Mouse (Mus musculus) heart, embryonic 10.5 days (tissue): ENCODE results near the gene Polr1a. TPM values are rescaled to one million over a fixed set of nuclear protein-coding genes. Genes with fewer than 3 reads are reported as not detected.

Source experiments
- DNase-seq: peaks from one replicate; pipeline ENCODE4 v3.0.0-alpha.2; 2017; ENCODE audit warnings: low spot score
- H3K27ac ChIP-seq: fragments of 300-500 bp; sonication (generic); 2 replicates; pipeline ENCODE4 v1.5.1; 2016; ENCODE audit warnings: mild to moderate bottlenecking
- H3K27me3 ChIP-seq: fragments of 300-500 bp; sonication (generic); 2 replicates; pipeline ENCODE4 v1.6.1; 2016; ENCODE audit warnings: mild to moderate bottlenecking; ENCODE audit not compliant: poor library complexity, insufficient read depth, severe bottlenecking
- H3K36me3 ChIP-seq: fragments of 300-500 bp; sonication (generic); 2 replicates; pipeline ENCODE4 v1.6.1; 2016; ENCODE audit warnings: mild to moderate bottlenecking, moderate library complexity
- H3K4me1 ChIP-seq: fragments of 300-500 bp; sonication (generic); 2 replicates; pipeline ENCODE4 v1.6.1; 2016; ENCODE audit warnings: mild to moderate bottlenecking
- H3K4me3 ChIP-seq: fragments of 300-500 bp; sonication (generic); 2 replicates; pipeline ENCODE4 v1.5.1; 2016; ENCODE audit warnings: mild to moderate bottlenecking, moderate library complexity
- H3K9me3 ChIP-seq: fragments of 300-500 bp; sonication (generic); 2 replicates; pipeline ENCODE4 v1.6.1; 2016; ENCODE audit warnings: mild to moderate bottlenecking, moderate library complexity
- WGBS: fragments of 180-500 bp; shearing (Covaris S2); methylation state at CpG from one replicate; pipeline ENCODE4 v1.1.7; 2016; 5-methylcytosine and 5-hydroxymethylcytosine counted together
- polyA plus RNA-seq: library from polyadenylated mRNA; unstranded; fragments of >200 nt; fragmentation: Nextera tagmentation; extraction: Ambion mirVana; gene quantifications from 2 replicates; pipeline ENCODE4 v1.2.1, GENCODE M21; 2016

Gene Polr1a
- polyA plus RNA-seq, 1 experiment from 2014 or later: 40.0 TPM

DNA sequence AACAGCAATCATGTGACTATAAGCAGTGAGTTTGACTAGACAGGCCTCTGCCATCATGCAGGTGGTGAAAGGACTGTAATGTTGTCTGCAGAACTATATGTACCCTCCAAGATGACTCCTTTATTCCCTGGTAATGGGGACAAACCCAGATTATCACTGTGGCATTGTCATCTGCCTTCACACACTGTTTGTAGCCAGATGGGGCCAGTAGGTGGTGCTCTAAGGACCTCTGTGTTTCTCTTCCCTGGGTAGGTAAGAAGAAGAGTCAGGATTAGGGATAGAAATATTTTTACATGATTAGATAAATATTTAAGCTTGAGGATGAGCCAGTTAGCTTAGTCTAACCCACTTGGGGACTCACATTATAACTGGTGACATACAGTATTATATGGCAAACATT is 19.1 kb downstream of the Polr1a start:
- no peak overlapping the region for H3K4me3 ChIP-seq
- peaks cover 11% of the 10 kb centered on the region for H3K4me1 ChIP-seq
- H3K9me3 ChIP-seq: no peaks in the 10 kb centered on the region
- H3K36me3 ChIP-seq: peaks cover 89% of the 10 kb centered on the region
- H3K27ac ChIP-seq: no peak overlapping the region
- H3K27me3 ChIP-seq: no peaks in the 10 kb centered on the region
- DNase-seq: no peak

GRCm38 (mm10) chr6:71930053-71930452 is 21.2 kb downstream of the Polr1a start:
- Histone ChIP-seq H3K36me3 (peaks cover 76% of the 10 kb centered on the region), H3K4me1 (peaks cover 32% of the 10 kb centered on the region), H3K27ac (no peak overlapping the region), H3K4me3 (no peak overlapping the region), H3K27me3 (no peaks in the 10 kb centered on the region), H3K9me3 (no peaks in the 10 kb centered on the region)
- no peak for DNase-seq
- 92% methylated on average over 10 of the region's 10 CpGs for WGBS

DNA sequence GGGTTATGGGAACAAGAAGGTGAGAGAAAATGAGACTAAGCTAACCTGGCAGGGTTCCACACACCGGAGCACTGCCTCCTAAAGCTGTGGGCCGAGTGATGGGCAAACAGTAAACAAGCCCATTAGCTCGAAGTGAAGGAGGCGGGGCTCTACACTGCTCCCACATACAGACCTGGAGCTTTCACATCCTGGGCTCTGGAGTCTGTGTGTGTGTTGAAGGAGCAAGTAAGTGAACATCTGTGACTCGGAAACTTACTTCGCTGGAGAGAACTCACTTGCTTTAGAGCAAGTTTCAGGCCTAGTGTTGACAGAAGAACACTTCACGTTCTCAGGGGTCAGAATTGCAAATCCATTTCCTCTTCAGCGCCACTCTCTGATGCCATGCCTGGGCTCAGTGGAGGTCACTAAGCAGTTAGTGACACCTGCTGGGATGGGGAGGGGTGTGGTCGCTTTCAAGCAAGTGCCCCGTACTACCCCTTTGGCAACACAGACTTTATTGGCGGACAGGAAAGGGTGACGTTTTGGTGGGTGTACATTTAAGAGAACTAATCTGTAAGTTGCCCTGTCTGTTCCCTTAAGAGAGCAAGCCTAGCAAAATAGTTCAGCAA is 22.1 kb downstream of the Polr1a start:
- Histone ChIP-seq H3K36me3 (peaks cover 72% of the 10 kb centered on the region), H3K27me3 (no peaks in the 10 kb centered on the region), H3K9me3 (no peaks in the 10 kb centered on the region), H3K4me3 (no peak overlapping the region), H3K27ac (no peak overlapping the region), H3K4me1 (peaks cover 41% of the 10 kb centered on the region)
- no peak for DNase-seq
- WGBS: 85% methylated on average over 12 of the region's 12 CpGs

DNA sequence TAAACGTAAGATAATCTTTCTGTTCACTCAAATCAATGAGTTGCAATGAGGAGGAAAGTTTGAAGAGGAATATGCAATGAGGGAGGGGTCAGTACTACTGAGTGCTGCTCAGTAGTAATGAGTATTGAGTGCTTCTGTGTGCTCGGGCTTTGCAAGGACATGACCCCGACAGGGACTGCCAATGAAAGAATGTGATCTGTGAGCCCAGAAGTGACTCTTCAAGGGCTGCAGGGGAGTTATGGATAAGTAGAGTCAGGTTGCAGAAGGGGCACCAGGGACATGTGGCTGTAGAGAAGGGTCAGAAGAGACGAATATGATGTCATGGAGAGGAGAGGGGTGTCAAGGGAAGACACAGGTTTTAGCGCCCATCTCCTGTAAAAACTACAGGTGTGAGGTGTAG is 23.5 kb downstream of the Polr1a start:
- no peaks in the 10 kb centered on the region for H3K9me3 ChIP-seq
- no peaks in the 10 kb centered on the region for H3K27me3 ChIP-seq
- 61% methylated on average over 5 of the region's 5 CpGs for WGBS
- H3K36me3 ChIP-seq: peaks cover 72% of the 10 kb centered on the region
- no peak for DNase-seq
- no peak overlapping the region for H3K4me3 ChIP-seq
- peaks cover 44% of the 10 kb centered on the region for H3K4me1 ChIP-seq
- 0 out of 2 replicates have a peak overlapping the region, but pooled peaks have one; percentile 59 for H3K27ac ChIP-seq

GRCm38 (mm10) chr6:71934081-71934556 is 25.3 kb downstream of the Polr1a start:
- Histone ChIP-seq H3K27ac (peak overlapping the region; percentile 47), H3K4me3 (no peak overlapping the region), H3K9me3 (no peaks in the 10 kb centered on the region), H3K36me3 (peaks cover 81% of the 10 kb centered on the region), H3K27me3 (no peaks in the 10 kb centered on the region), H3K4me1 (peaks cover 44% of the 10 kb centered on the region)
- 9% methylated on average over 2 of the region's 2 CpGs for WGBS
- peak; percentile 81 for DNase-seq

GRCm38 (mm10) chr6:71935737-71936136 is 26.9 kb downstream of the Polr1a start:
- Histone ChIP-seq H3K9me3 (no peaks in the 10 kb centered on the region), H3K27me3 (no peaks in the 10 kb centered on the region), H3K4me1 (peaks cover 48% of the 10 kb centered on the region), H3K36me3 (peaks cover 69% of the 10 kb centered on the region), H3K27ac (peak overlapping the region; percentile 47), H3K4me3 (no peak overlapping the region)
- 60% methylated on average over 2 of the region's 2 CpGs for WGBS
- DNase-seq: no peak

DNA sequence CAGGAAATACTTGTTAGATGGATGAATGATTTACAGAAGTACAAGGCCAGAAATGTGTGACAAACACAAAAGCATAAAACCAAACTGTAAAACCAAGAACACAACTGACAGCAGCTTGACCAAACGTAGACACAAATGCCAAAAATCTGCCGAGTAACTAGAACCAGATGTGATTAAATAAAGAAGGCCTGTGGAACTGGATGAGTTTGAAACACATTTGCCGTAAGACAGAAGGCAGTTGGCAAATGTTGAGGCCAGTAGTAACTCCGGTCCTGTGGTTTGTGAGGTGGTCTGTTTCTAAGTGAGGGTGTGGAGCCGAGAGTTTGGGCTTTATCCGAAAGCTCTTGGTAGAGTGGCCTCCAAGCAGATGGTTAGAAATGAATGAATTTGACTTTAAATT is 32.1 kb downstream of the Polr1a start:
- WGBS: 85% methylated on average over 6 of the region's 6 CpGs
- no peak for DNase-seq
- Histone ChIP-seq H3K27me3 (no peaks in the 10 kb centered on the region), H3K4me1 (peaks cover 7% of the 10 kb centered on the region), H3K27ac (no peak overlapping the region), H3K4me3 (no peak overlapping the region), H3K36me3 (peaks cover 70% of the 10 kb centered on the region), H3K9me3 (no peaks in the 10 kb centered on the region)

DNA sequence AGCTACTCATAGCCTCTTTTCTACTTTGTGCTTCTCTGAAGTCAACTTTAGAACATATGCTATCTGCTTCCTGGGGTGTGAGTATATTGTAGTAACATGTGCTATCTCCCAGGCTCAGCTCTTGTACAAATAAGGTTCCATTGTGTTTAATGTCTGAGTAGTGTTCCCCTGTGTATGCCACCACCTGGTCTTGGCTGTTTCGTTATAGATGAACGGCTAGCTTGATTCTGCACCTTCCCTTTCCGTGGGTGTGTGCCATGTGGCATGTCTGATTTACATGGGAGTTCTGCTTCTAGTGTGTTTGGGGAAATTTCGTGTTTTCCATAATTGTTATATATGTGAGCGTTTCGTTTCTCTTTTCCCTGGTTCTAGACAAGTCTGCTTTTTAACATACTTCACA is 36.2 kb downstream of the Polr1a start:
- 82% methylated on average over 6 of the region's 6 CpGs for WGBS
- H3K27me3 ChIP-seq: no peaks in the 10 kb centered on the region
- no peak overlapping the region for H3K27ac ChIP-seq
- H3K4me1 ChIP-seq: peaks cover 4% of the 10 kb centered on the region; the same call in 1 of the 2 replicates
- H3K4me3 ChIP-seq: no peak overlapping the region
- H3K9me3 ChIP-seq: no peaks in the 10 kb centered on the region
- peaks cover 74% of the 10 kb centered on the region for H3K36me3 ChIP-seq
- no peak for DNase-seq

DNA sequence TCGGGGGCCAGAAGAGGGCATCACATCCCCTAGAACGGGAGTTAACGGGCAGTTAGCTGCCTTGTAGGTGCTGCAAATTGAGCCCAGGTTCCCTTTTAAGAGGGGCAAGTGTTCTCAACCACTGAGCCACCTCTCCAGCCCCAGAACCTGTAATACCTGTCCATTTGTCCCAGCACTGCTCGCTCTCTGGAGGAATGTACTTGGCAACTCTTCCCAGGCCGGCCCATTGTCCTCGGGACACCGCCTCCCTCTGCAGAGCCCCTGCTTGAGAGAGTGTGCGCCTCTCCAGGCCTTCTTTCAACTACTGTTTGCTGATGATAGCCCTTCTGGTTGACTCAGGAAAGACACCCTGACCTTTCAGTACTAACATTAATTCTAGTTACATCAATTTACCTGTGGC is 37.3 kb downstream of the Polr1a start:
- Histone ChIP-seq H3K36me3 (peaks cover 77% of the 10 kb centered on the region), H3K4me1 (no peaks in the 10 kb centered on the region), H3K27me3 (no peaks in the 10 kb centered on the region), H3K4me3 (no peak overlapping the region), H3K27ac (no peak overlapping the region), H3K9me3 (no peaks in the 10 kb centered on the region)
- no peak for DNase-seq
- WGBS: 93% methylated on average over 8 of the region's 8 CpGs

GRCm38 (mm10) chr6:71949721-71950120 is 40.9 kb downstream of the Polr1a start:
- H3K9me3 ChIP-seq: no peaks in the 10 kb centered on the region
- peaks cover 86% of the 10 kb centered on the region for H3K36me3 ChIP-seq
- 81% methylated on average over 3 of the region's 3 CpGs for WGBS
- DNase-seq: no peak
- no peak overlapping the region for H3K4me3 ChIP-seq
- no peak overlapping the region for H3K27ac ChIP-seq
- no peaks in the 10 kb centered on the region for H3K27me3 ChIP-seq
- no peaks in the 10 kb centered on the region for H3K4me1 ChIP-seq

GRCm38 (mm10) chr6:71950592-71950991 is 41.7 kb downstream of the Polr1a start:
- no peak overlapping the region for H3K4me3 ChIP-seq
- no peak overlapping the region for H3K27ac ChIP-seq
- H3K27me3 ChIP-seq: no peaks in the 10 kb centered on the region
- no peaks in the 10 kb centered on the region for H3K9me3 ChIP-seq
- H3K36me3 ChIP-seq: peaks cover 88% of the 10 kb centered on the region
- DNase-seq: no peak
- WGBS: 80% methylated on average over 3 of the region's 3 CpGs
- no peaks in the 10 kb centered on the region for H3K4me1 ChIP-seq

- DNase-seq: no peak
- H3K9me3 ChIP-seq: no peaks in the 10 kb centered on the region
- H3K4me3 ChIP-seq: no peak overlapping the region
- H3K4me1 ChIP-seq: no peaks in the 10 kb centered on the region
- H3K27ac ChIP-seq: no peak overlapping the region
- WGBS: 83% methylated on average over 5 of the region's 5 CpGs
- no peaks in the 10 kb centered on the region for H3K27me3 ChIP-seq
- peaks cover 83% of the 10 kb centered on the region for H3K36me3 ChIP-seq
Observed at GRCm38 (mm10) chr6:71951192-71951591, 42.3 kb downstream of the Polr1a start.

- no peak for DNase-seq
- Histone ChIP-seq H3K27ac (no peak overlapping the region), H3K4me1 (no peaks in the 10 kb centered on the region; the same call in 1 of the 2 replicates), H3K27me3 (no peaks in the 10 kb centered on the region), H3K36me3 (peaks cover 46% of the 10 kb centered on the region), H3K9me3 (no peaks in the 10 kb centered on the region), H3K4me3 (no peak overlapping the region)
- WGBS: 62% methylated on average over 5 of the region's 5 CpGs
Observed at GRCm38 (mm10) chr6:71962119-71962518, 53.3 kb downstream of the Polr1a start.

- Histone ChIP-seq H3K36me3 (peaks cover 52% of the 10 kb centered on the region), H3K9me3 (no peaks in the 10 kb centered on the region)
- WGBS: 66% methylated on average over 6 of the region's 6 CpGs
Observed at GRCm38 (mm10) chr6:71962706-71963105, 53.9 kb downstream of the Polr1a start.

More at GRCm38 (mm10) chr6:71962706-71963105, 53.9 kb downstream of the Polr1a start:
- H3K27ac ChIP-seq: no peak overlapping the region
- DNase-seq: no peak
- no peaks in the 10 kb centered on the region; the same call in 1 of the 2 replicates for H3K4me1 ChIP-seq
- H3K27me3 ChIP-seq: no peaks in the 10 kb centered on the region
- H3K4me3 ChIP-seq: no peak overlapping the region
